Mouse (Mus musculus) liver, embryonic 16.5 days (tissue): ENCODE data around the gene Rnf40. TPM values are rescaled to one million over a fixed set of nuclear protein-coding genes. Genes with fewer than 3 reads are reported as not detected.
"Not testable (repeated sequence)": the region's sequence is repeated elsewhere in the genome, so short reads cannot be mapped to it uniquely, and the experiment has no call there.

Experiments
- ATAC-seq: fragments of 200-750 bp; cut with Nextera tagmentation; 2 replicates; pipeline ENCODE4 v1.8.0; 2017; ENCODE audit warnings: low read depth, mild to moderate bottlenecking, moderate number of reproducible peaks, moderate library complexity
- H3K27ac ChIP-seq: fragments of 300-500 bp; sonication (generic); 2 replicates; pipeline ENCODE4 v1.5.1; 2014; ENCODE audit warnings: mild to moderate bottlenecking, low read length
- H3K27me3 ChIP-seq: fragments of 300-500 bp; sonication (generic); 2 replicates; pipeline ENCODE4 v1.6.1; 2014; ENCODE audit warnings: low read depth, low read length, mixed read lengths; ENCODE audit not compliant: control insufficient read depth, insufficient read depth
- H3K36me3 ChIP-seq: fragments of 300-500 bp; sonication (generic); 2 replicates; pipeline ENCODE4 v1.6.1; 2014; ENCODE audit warnings: mild to moderate bottlenecking; ENCODE audit not compliant: control insufficient read depth, insufficient read depth
- H3K4me1 ChIP-seq: fragments of 300-500 bp; sonication (generic); 2 replicates; pipeline ENCODE4 v1.6.1; 2014; ENCODE audit warnings: low read depth, low read length, mixed read lengths; ENCODE audit not compliant: control insufficient read depth
- H3K4me2 ChIP-seq: fragments of 300-500 bp; sonication (generic); 2 replicates; pipeline ENCODE4 v1.6.1; 2014; ENCODE audit warnings: low read depth, low read length, mixed read lengths
- H3K4me3 ChIP-seq: fragments of 300-500 bp; sonication (generic); 2 replicates; pipeline ENCODE4 v1.5.1; 2014; ENCODE audit warnings: low read depth, mild to moderate bottlenecking, low read length
- H3K9ac ChIP-seq: fragments of 300-500 bp; sonication (generic); 2 replicates; pipeline ENCODE4 v1.6.1; 2014; ENCODE audit warnings: low read depth, low read length
- H3K9me3 ChIP-seq: fragments of 300-500 bp; sonication (generic); replicated peaks from 2 replicates; pipeline ENCODE4 v1.6.1; 2016; ENCODE audit warnings: low read length; ENCODE audit not compliant: control insufficient read depth
- WGBS: fragments of 180-500 bp; shearing (Covaris S2); extraction: QIAGEN DNeasy Blood & Tissue Kit; methylation state at CpG from one replicate; pipeline ENCODE4 v1.1.7; 2014; ENCODE audit not compliant: insufficient replicate concordance; 5-methylcytosine and 5-hydroxymethylcytosine counted together
- polyA plus RNA-seq: library from polyadenylated mRNA; unstranded; fragments of >200 nt; fragmentation: Nextera tagmentation; extraction: Ambion mirVana; gene quantifications from 2 replicates; pipeline ENCODE4 v1.2.1, GENCODE M21; 2015

Rnf40 gene
- polyA plus RNA-seq, 1 experiment from 2014 or later: 18.0 TPM

- Histone ChIP-seq H3K9me3 (no peaks in the 10 kb centered on the region), H3K9ac (no peak overlapping the region), H3K4me1 (peaks cover 10% of the 10 kb centered on the region), H3K4me3 (no peak overlapping the region; the same call in 1 of the 2 replicates), H3K4me2 (peak overlapping the region; percentile 90; the same call in 1 of the 2 replicates), H3K36me3 (peaks cover 18% of the 10 kb centered on the region), H3K27me3 (peaks cover 14% of the 10 kb centered on the region), H3K27ac (no peak overlapping the region)
- ATAC-seq: no peak
- 78% methylated on average over 8 of the region's 8 CpGs for WGBS
Observed at GRCm38 (mm10) chr7:127613501-127613900, 24.9 kb downstream of the Rnf40 start.

- peak; percentile 39; the same call in 1 of the 2 replicates for ATAC-seq
- peaks cover 18% of the 10 kb centered on the region for H3K36me3 ChIP-seq
- WGBS: 31% methylated on average over 8 of the region's 8 CpGs
Observed at GRCm38 (mm10) chr7:127614091-127614490, 25.5 kb downstream of the Rnf40 start.

GRCm38 (mm10) chr7:127614511-127614890, 25.9 kb downstream of the Rnf40 start:
- WGBS: 1% methylated on average over 40 of the region's 44 CpGs
- Histone ChIP-seq H3K27me3 (peaks cover 14% of the 10 kb centered on the region), H3K4me1 (peaks cover 10% of the 10 kb centered on the region), H3K4me2 (peak overlapping the region; percentile 90), H3K9ac (peak overlapping the region; percentile 79), H3K4me3 (peak overlapping the region; percentile 82), H3K9me3 (no peaks in the 10 kb centered on the region), H3K27ac (peak overlapping the region; percentile 74), H3K36me3 (peaks cover 16% of the 10 kb centered on the region)
- ATAC-seq: peak; percentile 70

More at GRCm38 (mm10) chr7:127614091-127614490, 25.5 kb downstream of the Rnf40 start:
- Histone ChIP-seq H3K4me2 (peak overlapping the region; percentile 90), H3K27me3 (peaks cover 14% of the 10 kb centered on the region), H3K4me3 (peak overlapping the region; percentile 82), H3K9me3 (no peaks in the 10 kb centered on the region), H3K4me1 (peaks cover 10% of the 10 kb centered on the region), H3K9ac (peak overlapping the region; percentile 79), H3K27ac (no peak overlapping the region; the same call in 1 of the 2 replicates)

GRCm38 (mm10) chr7:127614891-127615843, 26.6 kb downstream of the Rnf40 start, which contains the start of gene Zfp629:
Gene Zfp629, minus strand, starts transcription at chr7:127615797.
- peak within 1 kb of the TSS; percentile 90 for H3K4me2 ChIP-seq
- ATAC-seq: peak; percentile 74

GRCm38 (mm10) chr7:127616336-127616735, 27.8 kb downstream of the Rnf40 start:
- H3K9ac ChIP-seq: no peak overlapping the region
- no peak overlapping the region for H3K27ac ChIP-seq
- H3K36me3 ChIP-seq: peaks cover 9% of the 10 kb centered on the region
- H3K4me3 ChIP-seq: no peak overlapping the region
- no peak for ATAC-seq
- WGBS: 61% methylated on average over 1 of the region's 1 CpGs
- no peaks in the 10 kb centered on the region for H3K9me3 ChIP-seq
- H3K4me1 ChIP-seq: peaks cover 10% of the 10 kb centered on the region
- no peak overlapping the region for H3K4me2 ChIP-seq
- H3K27me3 ChIP-seq: peaks cover 14% of the 10 kb centered on the region

More at GRCm38 (mm10) chr7:127614891-127615843, 26.6 kb downstream of the Rnf40 start, which contains the start of gene Zfp629:
- Histone ChIP-seq H3K9ac (peak within 1 kb of the TSS; percentile 79), H3K4me3 (peak within 1 kb of the TSS; percentile 82), H3K9me3 (no peaks in the 10 kb centered on the region), H3K36me3 (peaks cover 15% of the 10 kb centered on the region), H3K27ac (peak within 1 kb of the TSS; percentile 74), H3K4me1 (peaks cover 10% of the 10 kb centered on the region), H3K27me3 (peaks cover 14% of the 10 kb centered on the region)
- WGBS: under 1% methylated on average over 48 of the region's 50 CpGs

GRCm38 (mm10) chr7:127616881-127617280, 28.3 kb downstream of the Rnf40 start:
- ATAC-seq: no peak
- peaks cover 10% of the 10 kb centered on the region for H3K4me1 ChIP-seq
- no peak overlapping the region for H3K27ac ChIP-seq
- H3K9me3 ChIP-seq: no peaks in the 10 kb centered on the region
- 42% methylated on average over 1 of the region's 1 CpGs for WGBS
- no peak overlapping the region for H3K9ac ChIP-seq
- H3K36me3 ChIP-seq: peaks cover 4% of the 10 kb centered on the region
- H3K4me2 ChIP-seq: no peak overlapping the region
- H3K27me3 ChIP-seq: peaks cover 14% of the 10 kb centered on the region
- H3K4me3 ChIP-seq: no peak overlapping the region

GRCm38 (mm10) chr7:127617962-127618361, 29.4 kb downstream of the Rnf40 start:
- ATAC-seq: no peak
- WGBS: 82% methylated on average over 2 of the region's 2 CpGs
- H3K36me3 ChIP-seq: no peaks in the 10 kb centered on the region
- no peaks in the 10 kb centered on the region for H3K9me3 ChIP-seq
- no peak overlapping the region for H3K27ac ChIP-seq
- H3K4me2 ChIP-seq: no peak overlapping the region
- no peak overlapping the region for H3K9ac ChIP-seq
- no peak overlapping the region for H3K4me3 ChIP-seq
- peaks cover 14% of the 10 kb centered on the region for H3K27me3 ChIP-seq
- peaks cover 10% of the 10 kb centered on the region for H3K4me1 ChIP-seq

- not testable (repeated sequence) for H3K36me3 ChIP-seq, H3K9ac ChIP-seq, H3K4me2 ChIP-seq, H3K4me3 ChIP-seq, H3K27ac ChIP-seq, H3K9me3 ChIP-seq, ATAC-seq
- H3K4me1 ChIP-seq: peaks cover 10% of the 10 kb centered on the region
- WGBS: 76% methylated on average over 7 of the region's 8 CpGs
- peaks cover 14% of the 10 kb centered on the region for H3K27me3 ChIP-seq
Observed at GRCm38 (mm10) chr7:127618402-127618801, 29.8 kb downstream of the Rnf40 start.

- 95% methylated on average over 7 of the region's 7 CpGs for WGBS
- Histone ChIP-seq H3K4me3 (peak overlapping the region; percentile 42), H3K27me3 (no peaks in the 10 kb centered on the region), H3K9ac (peak overlapping the region; percentile 41), H3K27ac (peak overlapping the region; percentile 83), H3K36me3 (no peaks in the 10 kb centered on the region), H3K4me1 (peaks cover 11% of the 10 kb centered on the region), H3K9me3 (no peaks in the 10 kb centered on the region; the same call in 1 of the 2 replicates), H3K4me2 (peak overlapping the region; percentile 65)
- ATAC-seq: no peak
Observed at GRCm38 (mm10) chr7:127626039-127626438, 37.5 kb downstream of the Rnf40 start.
